Mouse (Mus musculus) hindbrain, embryonic 13.5 days (tissue): Measurements from ENCODE around the gene Uqcrc1. TPM values are rescaled to one million over a fixed set of nuclear protein-coding genes. Genes with fewer than 3 reads are reported as not detected.

Source experiments
- ATAC-seq: fragments of 200-750 bp; cut with Nextera tagmentation; 2 replicates; pipeline ENCODE4 v1.8.0; 2017; ENCODE audit warnings: moderate TSS enrichment; ENCODE audit not compliant: low FRiP score
- H3K27ac ChIP-seq: fragments of 300-500 bp; sonication (generic); 2 replicates; pipeline ENCODE4 v1.5.1; 2015; ENCODE audit warnings: inconsistent platforms, mild to moderate bottlenecking, moderate library complexity
- H3K27me3 ChIP-seq: fragments of 300-500 bp; sonication (generic); 2 replicates; pipeline ENCODE4 v1.6.1; 2015; ENCODE audit warnings: mild to moderate bottlenecking, inconsistent platforms
- H3K36me3 ChIP-seq: fragments of 300-500 bp; sonication (generic); 2 replicates; pipeline ENCODE4 v1.6.1; 2015; ENCODE audit warnings: mild to moderate bottlenecking, inconsistent platforms
- H3K4me1 ChIP-seq: fragments of 300-500 bp; sonication (generic); replicated peaks from 2 replicates; pipeline ENCODE4 v1.6.1; 2015; ENCODE audit warnings: inconsistent platforms
- H3K4me2 ChIP-seq: fragments of 300-500 bp; sonication (generic); 2 replicates; pipeline ENCODE4 v1.6.1; 2015; ENCODE audit warnings: inconsistent platforms, mild to moderate bottlenecking, moderate library complexity
- H3K4me3 ChIP-seq: fragments of 300-500 bp; sonication (generic); 2 replicates; pipeline ENCODE4 v1.5.1; 2015; ENCODE audit warnings: mild to moderate bottlenecking, inconsistent platforms
- H3K9ac ChIP-seq: fragments of 300-500 bp; sonication (generic); 2 replicates; pipeline ENCODE4 v1.6.1; 2015; ENCODE audit warnings: mild to moderate bottlenecking, inconsistent platforms
- H3K9me3 ChIP-seq: fragments of 300-500 bp; sonication (generic); 2 replicates; pipeline ENCODE4 v1.6.1; 2016; ENCODE audit warnings: inconsistent platforms
- WGBS: fragments of 180-500 bp; shearing (Covaris S2); methylation state at CpG from one replicate; pipeline ENCODE4 v1.1.7; 2015; 5-methylcytosine and 5-hydroxymethylcytosine counted together
- polyA plus RNA-seq: library from polyadenylated mRNA; unstranded; fragments of >200 nt; fragmentation: Nextera tagmentation; extraction: Ambion mirVana; gene quantifications from 2 replicates; pipeline ENCODE4 v1.2.1, GENCODE M21; 2015

Uqcrc1 gene
- polyA plus RNA-seq, 1 experiment from 2014 or later: 399 TPM

GRCm38 (mm10) chr9:108987704-108988350 is 51.4 kb downstream of the Uqcrc1 start:
- Histone ChIP-seq H3K4me2 (no peak overlapping the region), H3K4me1 (peaks cover 15% of the 10 kb centered on the region), H3K9me3 (no peaks in the 10 kb centered on the region), H3K27ac (no peak overlapping the region), H3K27me3 (no peaks in the 10 kb centered on the region), H3K36me3 (no peaks in the 10 kb centered on the region), H3K4me3 (no peak overlapping the region), H3K9ac (0 out of 2 replicates have a peak overlapping the region, but pooled peaks have one; percentile 13)
- 19% methylated on average over 15 of the region's 15 CpGs for WGBS
- no peak for ATAC-seq

GRCm38 (mm10) chr9:108989802-108990461 is 53.5 kb downstream of the Uqcrc1 start:
- Histone ChIP-seq H3K9me3 (no peaks in the 10 kb centered on the region), H3K36me3 (no peaks in the 10 kb centered on the region), H3K4me3 (no peak overlapping the region), H3K27me3 (no peaks in the 10 kb centered on the region), H3K4me1 (peaks cover 31% of the 10 kb centered on the region), H3K9ac (no peak overlapping the region), H3K27ac (no peak overlapping the region), H3K4me2 (no peak overlapping the region)
- 85% methylated on average over 4 of the region's 4 CpGs for WGBS
- no peak for ATAC-seq

GRCm38 (mm10) chr9:108990462-108990820 is 54.0 kb downstream of the Uqcrc1 start:
- no peak overlapping the region for H3K4me2 ChIP-seq
- 77% methylated on average over 7 of the region's 7 CpGs for WGBS
- H3K9ac ChIP-seq: no peak overlapping the region
- H3K9me3 ChIP-seq: no peaks in the 10 kb centered on the region
- no peak for ATAC-seq
- no peak overlapping the region for H3K4me3 ChIP-seq
- no peaks in the 10 kb centered on the region for H3K36me3 ChIP-seq
- H3K4me1 ChIP-seq: peaks cover 36% of the 10 kb centered on the region
- H3K27ac ChIP-seq: no peak overlapping the region
- H3K27me3 ChIP-seq: no peaks in the 10 kb centered on the region

GRCm38 (mm10) chr9:108991428-108992084 is 55.1 kb downstream of the Uqcrc1 start, which contains the start of gene Pfkfb4:
Pfkfb4 (plus strand) TSS chr9:108991778.
- WGBS: 1% methylated on average over 31 of the region's 31 CpGs

GRCm38 (mm10) chr9:108992085-108992469 is 55.6 kb downstream of the Uqcrc1 start:
- peak overlapping the region; percentile 62 for H3K4me3 ChIP-seq
- no peaks in the 10 kb centered on the region for H3K9me3 ChIP-seq
- H3K4me2 ChIP-seq: peak overlapping the region; percentile 76
- no peaks in the 10 kb centered on the region for H3K36me3 ChIP-seq
- peak overlapping the region; percentile 80 for H3K9ac ChIP-seq
- no peak; the same call in 1 of the 2 replicates for ATAC-seq
- peak overlapping the region; percentile 81 for H3K27ac ChIP-seq
- peaks cover 44% of the 10 kb centered on the region for H3K4me1 ChIP-seq
- no peaks in the 10 kb centered on the region for H3K27me3 ChIP-seq
- WGBS: 8% methylated on average over 18 of the region's 18 CpGs

More at GRCm38 (mm10) chr9:108991428-108992084, 55.1 kb downstream of the Uqcrc1 start, which contains the start of gene Pfkfb4:
- Histone ChIP-seq H3K4me3 (peak within 1 kb of the TSS; percentile 62), H3K36me3 (no peaks in the 10 kb centered on the region), H3K27ac (peak within 1 kb of the TSS; percentile 85), H3K9ac (peak within 1 kb of the TSS; percentile 80), H3K9me3 (no peaks in the 10 kb centered on the region), H3K27me3 (no peaks in the 10 kb centered on the region), H3K4me1 (peaks cover 44% of the 10 kb centered on the region), H3K4me2 (peak within 1 kb of the TSS; percentile 76)
- peak; percentile 96 for ATAC-seq

- WGBS: 85% methylated on average over 9 of the region's 9 CpGs
- Histone ChIP-seq H3K4me3 (peak overlapping the region; percentile 62), H3K27ac (no peak overlapping the region), H3K4me2 (peak overlapping the region; percentile 76), H3K36me3 (no peaks in the 10 kb centered on the region), H3K9me3 (no peaks in the 10 kb centered on the region), H3K27me3 (no peaks in the 10 kb centered on the region), H3K4me1 (peaks cover 44% of the 10 kb centered on the region), H3K9ac (peak overlapping the region; percentile 80; the same call in 1 of the 2 replicates)
- no peak for ATAC-seq
Measured at GRCm38 (mm10) chr9:108992620-108993361, 56.4 kb downstream of the Uqcrc1 start.

- Histone ChIP-seq H3K27ac (no peak overlapping the region), H3K4me3 (no peak overlapping the region), H3K36me3 (no peaks in the 10 kb centered on the region; the same call in 1 of the 2 replicates), H3K4me2 (no peak overlapping the region), H3K9me3 (no peaks in the 10 kb centered on the region), H3K4me1 (peaks cover 37% of the 10 kb centered on the region), H3K27me3 (no peaks in the 10 kb centered on the region), H3K9ac (peak overlapping the region; percentile 35; the same call in 1 of the 2 replicates)
- WGBS: 78% methylated on average over 9 of the region's 9 CpGs
- ATAC-seq: no peak
Measured at GRCm38 (mm10) chr9:108996411-108996810, 60.0 kb downstream of the Uqcrc1 start.

GRCm38 (mm10) chr9:108998287-108999166 is 62.1 kb downstream of the Uqcrc1 start:
- no peaks in the 10 kb centered on the region for H3K9me3 ChIP-seq
- 0 out of 2 replicates have a peak overlapping the region, but pooled peaks have one; percentile 13 for H3K9ac ChIP-seq
- peaks cover 24% of the 10 kb centered on the region; the same call in 1 of the 2 replicates for H3K4me1 ChIP-seq
- no peak overlapping the region for H3K4me3 ChIP-seq
- no peak for ATAC-seq
- WGBS: 87% methylated on average over 19 of the region's 19 CpGs
- H3K27me3 ChIP-seq: no peaks in the 10 kb centered on the region
- H3K4me2 ChIP-seq: no peak overlapping the region
- H3K36me3 ChIP-seq: peaks cover 7% of the 10 kb centered on the region
- no peak overlapping the region for H3K27ac ChIP-seq

GRCm38 (mm10) chr9:108999167-108999526 is 62.7 kb downstream of the Uqcrc1 start:
- WGBS: 91% methylated on average over 4 of the region's 4 CpGs
- Histone ChIP-seq H3K27ac (no peak overlapping the region), H3K27me3 (no peaks in the 10 kb centered on the region), H3K36me3 (peaks cover 7% of the 10 kb centered on the region), H3K9ac (no peak overlapping the region), H3K4me1 (peaks cover 19% of the 10 kb centered on the region; the same call in 1 of the 2 replicates), H3K4me2 (no peak overlapping the region), H3K9me3 (no peaks in the 10 kb centered on the region), H3K4me3 (no peak overlapping the region)
- ATAC-seq: no peak
